Mouse (Mus musculus): ENCODE results near the gene Arhgap27. TPM values are rescaled to one million over a fixed set of nuclear protein-coding genes. Genes with fewer than 3 reads are reported as not detected.
"Not testable (repeated sequence)": the region's sequence is repeated elsewhere in the genome, so short reads cannot be mapped to it uniquely, and the experiment has no call there.

The Arhgap27 gene
- polyA plus RNA-seq, 1 experiment, result 47.3 TPM

DNA sequence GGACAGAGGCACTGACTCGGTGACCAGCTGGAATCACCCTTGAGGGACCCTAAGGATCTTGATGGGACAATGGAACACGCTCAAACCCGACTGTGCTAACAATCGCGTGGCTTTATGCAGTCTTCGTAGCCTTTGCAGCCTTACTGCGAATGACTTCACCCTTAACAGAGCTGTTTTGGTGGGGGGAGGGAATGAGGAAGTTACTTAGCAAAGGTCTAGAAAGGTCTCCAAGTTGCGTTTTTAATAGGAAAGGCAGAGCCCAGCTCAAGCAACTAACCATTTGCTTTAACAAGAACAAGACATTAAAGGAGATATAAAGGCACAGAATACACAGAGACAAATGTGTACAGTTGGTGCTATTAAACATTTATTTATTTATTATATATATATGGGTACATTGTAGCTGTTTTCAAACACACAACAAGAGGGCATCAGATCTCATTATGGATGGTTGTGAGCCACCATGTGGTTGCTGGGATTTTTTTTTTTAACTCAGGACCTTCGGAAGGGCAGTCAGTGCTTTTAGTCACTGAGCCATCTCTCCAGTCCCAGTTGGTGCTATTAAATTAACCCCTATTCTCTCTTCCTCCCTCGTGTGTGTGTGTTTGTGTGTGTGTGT, 53.4 kb downstream of the Arhgap27 start:
- Histone ChIP-seq H3K4me3 (replicated peaks; ENCODE audit: control insufficient read depth, low read depth, low read length) (no peak overlapping the region), H3K27ac (ENCODE audit: control insufficient read depth, insufficient read depth, low read depth, low read length, poor library complexity) (no peak overlapping the region)

DNA sequence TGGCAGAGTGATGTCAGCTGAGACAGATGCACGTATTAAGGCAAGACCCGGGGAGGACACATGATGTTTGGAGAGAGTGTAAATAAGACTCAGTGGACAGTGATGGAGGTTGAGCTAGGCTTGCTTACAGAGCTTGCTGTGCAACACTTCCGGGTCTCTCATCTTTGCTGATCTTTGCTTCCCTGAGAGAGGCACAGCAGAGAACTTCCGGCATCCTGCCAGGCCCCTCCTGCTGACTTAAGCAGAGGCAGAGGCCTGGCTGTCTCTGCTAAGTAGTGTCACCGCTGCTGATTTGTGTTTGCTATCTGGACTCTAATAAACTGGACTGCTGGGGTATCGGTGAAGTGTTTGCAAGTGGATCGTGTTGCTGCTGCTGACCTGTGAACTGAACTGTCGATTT, 55.6 kb downstream of the Arhgap27 start:
- Histone ChIP-seq H3K4me1 (ENCODE audit: control insufficient read depth, insufficient read depth, low read length) (peaks cover 3% of the 10 kb centered on the region), H3K27ac (ENCODE audit: control insufficient read depth, insufficient read depth, low read depth, low read length, poor library complexity) (0 out of 2 replicates have a peak overlapping the region, but pooled peaks have one; percentile 17), H3K4me3 (replicated peaks; ENCODE audit: control insufficient read depth, low read depth, low read length) (no peak overlapping the region)
- no peak for TF ChIP-seq CTCF (IDR thresholded peaks at IDR 0.05; ENCODE audit: control insufficient read depth, insufficient read depth, low read length)
- no peak for TF ChIP-seq POLR2A (IDR thresholded peaks at IDR 0.05; ENCODE audit: borderline replicate concordance, control insufficient read depth, low read depth, low read length)
- WGBS, result 45% methylated on average over 8 of the region's 8 CpGs

More for the DNA sequence above, 53.4 kb downstream of the Arhgap27 start:
- no peak for TF ChIP-seq POLR2A (IDR thresholded peaks at IDR 0.05; ENCODE audit: borderline replicate concordance, control insufficient read depth, low read depth, low read length)
- no peak for TF ChIP-seq CTCF (IDR thresholded peaks at IDR 0.05; ENCODE audit: control insufficient read depth, insufficient read depth, low read length)
- H3K4me1 ChIP-seq (ENCODE audit: control insufficient read depth, insufficient read depth, low read length), result peaks cover 3% of the 10 kb centered on the region
- WGBS, result 13% methylated on average over 10 of the region's 10 CpGs

DNA sequence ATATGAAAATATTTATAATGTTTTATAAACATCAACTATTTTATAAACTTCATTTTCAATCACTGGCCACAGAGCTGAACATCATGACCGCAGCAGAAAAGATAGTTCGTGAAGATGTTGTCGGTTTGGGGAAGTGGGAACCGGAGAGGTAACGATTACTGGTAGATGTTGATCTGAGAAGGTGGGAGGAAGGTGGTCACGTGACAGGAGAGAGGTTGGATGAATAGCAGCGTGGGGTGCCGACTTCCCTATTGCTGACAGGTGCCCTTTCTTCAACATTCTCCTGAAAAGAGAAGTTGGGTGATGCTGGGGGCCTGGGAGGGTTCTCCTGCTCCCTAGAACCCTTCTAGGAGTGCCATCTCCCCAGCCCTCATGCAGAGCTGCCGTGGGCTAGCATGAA, 59.0 kb downstream of the Arhgap27 start:
- H3K27ac ChIP-seq (ENCODE audit: control insufficient read depth, insufficient read depth, low read depth, low read length, poor library complexity), result no peak overlapping the region
- 7% methylated on average over 9 of the region's 9 CpGs for WGBS
- peaks cover 1% of the 10 kb centered on the region; the same call in 1 of the 2 replicates for H3K4me1 ChIP-seq (ENCODE audit: control insufficient read depth, insufficient read depth, low read length)
- TF ChIP-seq POLR2A (IDR thresholded peaks at IDR 0.05; ENCODE audit: borderline replicate concordance, control insufficient read depth, low read depth, low read length) (no peak), CTCF (IDR thresholded peaks at IDR 0.05; ENCODE audit: control insufficient read depth, insufficient read depth, low read length) (no peak)
- H3K4me3 ChIP-seq (replicated peaks; ENCODE audit: control insufficient read depth, low read depth, low read length), result no peak overlapping the region

DNA sequence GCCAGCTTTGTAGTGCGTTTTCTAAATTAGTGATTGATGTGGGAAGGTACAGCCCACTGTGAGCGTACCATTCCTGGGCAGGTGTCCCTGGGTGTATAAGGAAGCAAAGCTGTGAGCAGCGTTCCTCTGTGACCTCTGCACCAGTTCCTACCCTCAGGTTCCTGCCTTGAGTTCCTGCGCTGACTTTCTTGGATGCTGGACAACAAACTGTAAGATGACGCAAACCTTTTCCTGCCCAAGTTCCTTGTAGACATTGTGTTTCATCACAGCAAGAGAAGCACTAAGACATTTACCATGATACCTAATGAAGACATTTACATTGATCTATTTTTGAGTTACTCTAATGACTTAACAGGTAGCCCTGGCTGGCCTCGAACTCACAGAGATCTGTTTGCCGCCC, 68.7 kb downstream of the Arhgap27 start:
- peaks cover 4% of the 10 kb centered on the region; the same call in 1 of the 2 replicates for H3K4me1 ChIP-seq (ENCODE audit: control insufficient read depth, insufficient read depth, low read length)

DNA sequence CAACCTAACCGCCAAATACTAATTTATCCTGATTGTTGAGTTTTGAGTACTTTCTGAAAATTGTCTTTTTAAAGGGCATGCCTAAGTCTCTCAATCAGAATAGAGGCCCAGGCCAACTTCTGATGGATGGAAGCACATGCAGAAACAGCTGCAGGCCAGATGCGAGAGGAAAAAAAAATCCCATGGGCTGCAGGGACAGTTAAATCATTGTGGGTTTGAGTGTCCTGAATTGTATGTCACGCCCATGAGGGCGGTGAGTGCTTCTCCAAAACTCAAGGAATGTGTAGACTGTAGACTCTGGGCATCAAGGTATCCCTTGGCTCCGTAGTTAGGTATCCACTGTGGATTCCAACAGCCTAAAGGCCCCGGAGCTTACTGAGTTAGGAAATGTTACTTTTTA, 69.4 kb downstream of the Arhgap27 start:
- Histone ChIP-seq H3K4me3 (replicated peaks; ENCODE audit: control insufficient read depth, low read depth, low read length) (no peak overlapping the region), H3K27ac (ENCODE audit: control insufficient read depth, insufficient read depth, low read depth, low read length, poor library complexity) (no peak overlapping the region), H3K4me1 (ENCODE audit: control insufficient read depth, insufficient read depth, low read length) (peaks cover 6% of the 10 kb centered on the region; the same call in 1 of the 2 replicates)
- 86% methylated on average over 6 of the region's 6 CpGs for WGBS
- no peak for TF ChIP-seq POLR2A (IDR thresholded peaks at IDR 0.05; ENCODE audit: borderline replicate concordance, control insufficient read depth, low read depth, low read length)
- no peak for TF ChIP-seq CTCF (IDR thresholded peaks at IDR 0.05; ENCODE audit: control insufficient read depth, insufficient read depth, low read length)

More for the DNA sequence above, 68.7 kb downstream of the Arhgap27 start:
- Histone ChIP-seq H3K27ac (ENCODE audit: control insufficient read depth, insufficient read depth, low read depth, low read length, poor library complexity) (no peak overlapping the region), H3K4me3 (replicated peaks; ENCODE audit: control insufficient read depth, low read depth, low read length) (no peak overlapping the region)
- WGBS, result 65% methylated on average over 7 of the region's 7 CpGs
- TF ChIP-seq CTCF (IDR thresholded peaks at IDR 0.05; ENCODE audit: control insufficient read depth, insufficient read depth, low read length) (no peak), POLR2A (IDR thresholded peaks at IDR 0.05; ENCODE audit: borderline replicate concordance, control insufficient read depth, low read depth, low read length) (no peak)

DNA sequence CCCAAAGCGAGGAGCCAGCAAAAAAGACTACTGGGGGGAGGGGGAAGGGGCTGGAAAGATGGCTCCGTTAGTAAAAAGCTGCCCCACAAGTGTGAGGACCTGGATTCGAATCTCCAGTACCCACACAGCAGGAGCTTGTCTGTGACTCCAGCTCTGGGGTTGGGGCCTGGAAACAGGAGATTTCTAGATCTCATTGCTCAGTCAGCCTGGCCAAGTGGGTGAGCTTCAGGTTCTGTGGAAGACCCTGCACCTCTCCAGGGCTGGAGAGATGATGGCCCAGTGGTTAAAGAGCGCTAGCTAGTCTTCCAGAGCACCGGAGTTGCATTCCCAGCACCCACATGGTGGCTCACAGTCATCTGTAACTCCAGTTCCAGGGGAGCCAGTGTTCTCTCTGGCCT, 70.6 kb downstream of the Arhgap27 start:
- Histone ChIP-seq H3K27ac (ENCODE audit: control insufficient read depth, insufficient read depth, low read depth, low read length, poor library complexity) (no peak overlapping the region), H3K4me1 (ENCODE audit: control insufficient read depth, insufficient read depth, low read length) (peaks cover 6% of the 10 kb centered on the region; the same call in 1 of the 2 replicates), H3K4me3 (replicated peaks; ENCODE audit: control insufficient read depth, low read depth, low read length) (no peak overlapping the region)
- TF ChIP-seq POLR2A (IDR thresholded peaks at IDR 0.05; ENCODE audit: borderline replicate concordance, control insufficient read depth, low read depth, low read length) (no peak), CTCF (IDR thresholded peaks at IDR 0.05; ENCODE audit: control insufficient read depth, insufficient read depth, low read length) (no peak)
- WGBS, result 79% methylated on average over 5 of the region's 5 CpGs

DNA sequence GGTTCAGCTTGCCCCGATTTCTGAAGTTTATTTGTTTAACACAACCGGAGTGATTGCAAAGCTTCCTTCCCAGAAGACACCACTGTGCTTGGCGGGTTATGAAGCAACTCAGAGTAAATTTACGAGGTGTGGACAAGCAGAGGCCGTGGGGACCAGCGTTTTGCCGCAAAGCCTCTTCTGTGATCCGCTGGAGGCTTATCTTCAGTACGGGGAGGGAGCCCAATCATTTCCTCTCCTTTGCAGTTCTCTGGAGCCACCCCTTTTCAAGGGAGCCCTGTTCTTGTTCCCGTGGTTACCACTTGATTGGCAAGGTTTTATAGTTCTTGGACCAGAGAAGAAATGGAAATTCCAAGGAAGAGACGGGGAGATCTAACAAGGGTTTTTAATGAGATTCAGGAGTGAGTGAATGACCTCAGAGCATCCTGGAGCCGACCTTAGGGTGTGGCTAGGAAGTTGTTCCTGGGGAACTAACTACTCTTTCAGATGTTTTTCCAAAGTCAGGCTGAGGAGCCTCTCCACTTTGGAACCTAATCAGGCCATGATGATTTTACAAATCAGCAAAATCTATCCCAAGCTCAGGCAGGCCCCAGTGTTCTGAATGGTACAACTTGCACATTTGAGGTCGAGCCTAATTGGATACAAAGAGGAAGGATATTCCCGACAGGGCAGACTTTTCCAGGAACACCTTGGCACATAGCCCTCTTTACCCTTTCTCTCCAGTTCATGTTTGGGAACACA, 71.2 kb downstream of the Arhgap27 start:
- H3K4me3 ChIP-seq (replicated peaks; ENCODE audit: control insufficient read depth, low read depth, low read length), result no peak overlapping the region
- H3K4me1 ChIP-seq (ENCODE audit: control insufficient read depth, insufficient read depth, low read length), result peaks cover 6% of the 10 kb centered on the region; the same call in 1 of the 2 replicates
- TF ChIP-seq CTCF (IDR thresholded peaks at IDR 0.05; ENCODE audit: control insufficient read depth, insufficient read depth, low read length) (no peak), POLR2A (IDR thresholded peaks at IDR 0.05; ENCODE audit: borderline replicate concordance, control insufficient read depth, low read depth, low read length) (no peak)
- WGBS, result 8% methylated on average over 14 of the region's 14 CpGs
- H3K27ac ChIP-seq (ENCODE audit: control insufficient read depth, insufficient read depth, low read depth, low read length, poor library complexity), result peak overlapping the region; percentile 55; the same call in 1 of the 2 replicates

DNA sequence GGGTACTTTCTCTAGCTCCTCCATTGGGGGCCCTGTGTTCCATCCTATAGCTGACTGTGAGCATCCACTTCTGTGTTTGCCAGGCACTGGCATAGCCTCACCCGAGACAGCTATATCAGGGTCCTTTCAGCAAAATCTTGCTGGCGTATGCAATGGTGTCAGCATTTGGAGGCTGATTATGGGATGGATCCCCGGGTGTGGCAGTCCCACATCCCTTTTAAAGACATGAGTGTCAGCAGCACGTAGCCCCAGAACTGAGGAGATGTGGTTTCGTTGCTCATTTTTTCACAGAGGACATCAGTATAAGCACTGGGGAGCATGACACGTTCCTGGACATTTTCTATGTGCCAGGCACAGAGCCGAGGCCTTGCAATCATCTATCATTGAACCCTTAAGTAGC, 72.7 kb downstream of the Arhgap27 start:
- not testable (repeated sequence) for H3K27ac ChIP-seq (ENCODE audit: control insufficient read depth, insufficient read depth, low read depth, low read length, poor library complexity); H3K4me3 ChIP-seq (replicated peaks; ENCODE audit: control insufficient read depth, low read depth, low read length); H3K4me1 ChIP-seq (ENCODE audit: control insufficient read depth, insufficient read depth, low read length)
- WGBS, result 73% methylated on average over 7 of the region's 7 CpGs
